ENCODE assay signal across 21 mouse cellular contexts in genomic region chrX:101698232-101698631, GRCm38 (mm10). TPM values are rescaled to one million over a fixed set of nuclear protein-coding genes. Genes with fewer than 3 reads are reported as not detected.
A peak's percentile ranks its signal among the peaks of the same experiment; 100 is the strongest.
DNase-seq lines count a peak whose midpoint lies in the region; ATAC-seq and TF ChIP-seq lines count a peak whose summit lies in the region.
"Had no signal": no experiment of that assay in that cellular context is flagged by ENCODE, and none has a peak within 500 bp of the region (broad histone marks: within the 10 kb centered on the region; RNA-seq: fewer than 3 reads in every experiment).

No protein-coding gene starts in this region.

- no peak overlapping the region for H3K4me3 ChIP-seq in hindbrain, embryonic 10.5 days
- H3K4me3 ChIP-seq in hindbrain, embryonic 16.5 days (ENCODE audit: low read length) = no peak overlapping the region
- H3K4me3 ChIP-seq in E14TG2a.4 (replicated peaks; ENCODE audit: low read length) = peak overlapping the region; percentile 52; the same call in 1 of the 2 replicates
- peak overlapping the region; percentile 58 for H3K4me3 ChIP-seq in ES-E14 (ENCODE audit: insufficient read depth in 1 of 2, low read depth in 1 of 2, low read length in 2 of 2, poor library complexity in 1 of 2, severe bottlenecking in 1 of 2)
- H3K4me3 ChIP-seq in testis, adult 2 months (ENCODE audit: control insufficient read depth, low read depth, low read length) = peak overlapping the region; percentile 90
- no peak overlapping the region for H3K4me3 ChIP-seq in hindbrain, embryonic 11.5 days (ENCODE audit: low read depth, low read length)
- H3K4me3 ChIP-seq: embryonic facial prominence, embryonic 13.5 days; forebrain, embryonic 15.5 days; hindbrain, embryonic 13.5 days; left cerebral cortex, adult 2 months had no signal

- no peak for ATAC-seq in hindbrain, embryonic 16.5 days
- no peak for ATAC-seq in hindbrain, embryonic 11.5 days (ENCODE audit: low FRiP score)
- ATAC-seq: forebrain, embryonic 15.5 days; Patski had no signal

- no peaks in the 10 kb centered on the region for H3K27me3 ChIP-seq in hindbrain, embryonic 10.5 days (ENCODE audit: insufficient read depth, poor library complexity, severe bottlenecking)
- no peaks in the 10 kb centered on the region for H3K27me3 ChIP-seq in hindbrain, embryonic 16.5 days (replicated peaks; ENCODE audit: control insufficient read depth, insufficient read depth, low read length)
- peaks cover 32% of the 10 kb centered on the region for H3K27me3 ChIP-seq in E14TG2a.4 (ENCODE audit: insufficient read depth, low read length)
- H3K27me3 ChIP-seq in testis, adult 2 months (ENCODE audit: control insufficient read depth, insufficient read depth, low read length) = no peaks in the 10 kb centered on the region
- no peaks in the 10 kb centered on the region for H3K27me3 ChIP-seq in hindbrain, embryonic 11.5 days (ENCODE audit: control insufficient read depth, insufficient read depth, low read length)
- H3K27me3 ChIP-seq: embryonic facial prominence, embryonic 13.5 days; forebrain, embryonic 15.5 days had no signal

- TF ChIP-seq CTCF in E14TG2a.4 (conservative IDR thresholded peaks at IDR 0.05; ENCODE audit: low read length) = peak; percentile 31; the same call in 1 of the 2 replicates
- peak; percentile 49; the same call in 1 of the 2 replicates for TF ChIP-seq CTCF in testis, adult 2 months (IDR thresholded peaks at IDR 0.05; ENCODE audit: control insufficient read depth, insufficient read depth, insufficient replicate concordance, low read depth, low read length)

- peak; percentile 4 for DNase-seq in hindbrain, embryonic 10.5 days (ENCODE audit: low spot score)
- DNase-seq in ES-E14 (ENCODE audit: low read depth, low spot score) = peak; percentile 75
- no peak for DNase-seq in natural killer cell, adult 2 months (ENCODE audit: low spot score in 2 of 2)
- no peak for DNase-seq in hindbrain, embryonic 11.5 days (ENCODE audit: low spot score)
- DNase-seq: B cell, adult 2 months; cerebellum, adult 9-10 months; gastrocnemius, postnatal 25 days; kidney, adult 9 months; kidney, postnatal 25 days; left cerebral cortex, postnatal 4 days; lung, postnatal 10 days; retina, postnatal 1 day; thymus, postnatal 36 days had no signal

- H3K27ac ChIP-seq in hindbrain, embryonic 10.5 days = no peak overlapping the region
- H3K27ac ChIP-seq in hindbrain, embryonic 16.5 days (ENCODE audit: low read depth, low read length) = no peak overlapping the region
- no peak overlapping the region for H3K27ac ChIP-seq in ES-E14 (ENCODE audit: insufficient read depth, low read depth, low read length, poor library complexity, severe bottlenecking)
- peak overlapping the region; percentile 91 for H3K27ac ChIP-seq in testis, adult 2 months (ENCODE audit: control insufficient read depth, insufficient read depth, low read depth, low read length)
- H3K27ac ChIP-seq in hindbrain, embryonic 11.5 days (ENCODE audit: low read depth, low read length) = no peak overlapping the region
- H3K27ac ChIP-seq: embryonic facial prominence, embryonic 13.5 days; forebrain, embryonic 15.5 days; hindbrain, embryonic 13.5 days; left cerebral cortex, adult 2 months had no signal

- H3K9ac ChIP-seq in hindbrain, embryonic 16.5 days (ENCODE audit: low read depth, low read length) = no peak overlapping the region
- H3K9ac ChIP-seq in ES-E14 (ENCODE audit: insufficient read depth, low read depth, low read length, poor library complexity, severe bottlenecking) = 0 out of 2 replicates have a peak overlapping the region, but pooled peaks have one; percentile 65
- no peak overlapping the region for H3K9ac ChIP-seq in hindbrain, embryonic 11.5 days (ENCODE audit: low read depth, low read length)
- H3K9ac ChIP-seq: embryonic facial prominence, embryonic 13.5 days; forebrain, embryonic 15.5 days; hindbrain, embryonic 13.5 days had no signal

- no peak overlapping the region for H3K4me2 ChIP-seq in hindbrain, embryonic 16.5 days (ENCODE audit: low read length)
- H3K4me2 ChIP-seq in hindbrain, embryonic 11.5 days (replicated peaks; ENCODE audit: low read depth, low read length) = no peak overlapping the region
- H3K4me2 ChIP-seq: embryonic facial prominence, embryonic 13.5 days; forebrain, embryonic 15.5 days; hindbrain, embryonic 13.5 days had no signal

- in situ Hi-C loops in ES-E14 (cut with MboI; ENCODE audit: low sequenced_read_pairs in 2 of 2, unreplicated experiment in 2 of 2) = no loop called here

- no peaks in the 10 kb centered on the region for H3K4me1 ChIP-seq in hindbrain, embryonic 10.5 days (replicated peaks)
- H3K4me1 ChIP-seq in hindbrain, embryonic 16.5 days (ENCODE audit: control insufficient read depth, insufficient read depth, low read depth, low read length) = no peaks in the 10 kb centered on the region
- H3K4me1 ChIP-seq in E14TG2a.4 (replicated peaks; ENCODE audit: low read depth, low read length) = no peaks in the 10 kb centered on the region
- H3K4me1 ChIP-seq in ES-E14 (ENCODE audit: control insufficient read depth in 2 of 2, insufficient read depth in 2 of 2, low read length in 2 of 2, poor library complexity in 1 of 2) = no peaks in the 10 kb centered on the region
- H3K4me1 ChIP-seq in testis, adult 2 months (ENCODE audit: control insufficient read depth, insufficient read depth, low read length) = no peaks in the 10 kb centered on the region
- H3K4me1 ChIP-seq in hindbrain, embryonic 11.5 days (replicated peaks; ENCODE audit: control insufficient read depth, insufficient read depth, low read length) = no peaks in the 10 kb centered on the region
- H3K4me1 ChIP-seq: embryonic facial prominence, embryonic 13.5 days; forebrain, embryonic 15.5 days; hindbrain, embryonic 13.5 days had no signal

- no peaks in the 10 kb centered on the region for H3K36me3 ChIP-seq in hindbrain, embryonic 10.5 days
- H3K36me3 ChIP-seq in hindbrain, embryonic 16.5 days (ENCODE audit: control insufficient read depth, insufficient read depth, low read length) = no peaks in the 10 kb centered on the region
- H3K36me3 ChIP-seq in E14TG2a.4 (ENCODE audit: insufficient read depth, low read length) = peaks cover 15% of the 10 kb centered on the region; the same call in 1 of the 2 replicates
- H3K36me3 ChIP-seq in ES-E14 (ENCODE audit: control insufficient read depth, insufficient read depth, low read length, poor library complexity, severe bottlenecking) = no peaks in the 10 kb centered on the region
- no peaks in the 10 kb centered on the region for H3K36me3 ChIP-seq in testis, adult 2 months (ENCODE audit: control insufficient read depth, insufficient read depth, low read length)
- H3K36me3 ChIP-seq in hindbrain, embryonic 11.5 days (ENCODE audit: control insufficient read depth, insufficient read depth, low read length) = no peaks in the 10 kb centered on the region
- H3K36me3 ChIP-seq: embryonic facial prominence, embryonic 13.5 days; forebrain, embryonic 15.5 days; hindbrain, embryonic 13.5 days had no signal

- peaks cover 27% of the 10 kb centered on the region for H3K9me3 ChIP-seq in hindbrain, embryonic 10.5 days
- H3K9me3 ChIP-seq in hindbrain, embryonic 16.5 days (ENCODE audit: control insufficient read depth, low read length) = peaks cover 19% of the 10 kb centered on the region
- H3K9me3 ChIP-seq in E14TG2a.4 (ENCODE audit: low read length) = no peaks in the 10 kb centered on the region
- no peaks in the 10 kb centered on the region for H3K9me3 ChIP-seq in ES-E14 (ENCODE audit: control insufficient read depth, insufficient read depth, low read depth, low read length)
- H3K9me3 ChIP-seq in hindbrain, embryonic 11.5 days (ENCODE audit: control insufficient read depth, low read length) = peaks cover 2% of the 10 kb centered on the region; the same call in 1 of the 2 replicates

- TF ChIP-seq POLR2A in testis, adult 2 months (IDR thresholded peaks at IDR 0.05; ENCODE audit: control insufficient read depth, low read depth, low read length) = no peak

- 54% methylated on average over 23 of the region's 23 CpGs for WGBS in hindbrain, embryonic 10.5 days
- 51% methylated on average over 17 of the region's 23 CpGs for WGBS in hindbrain, embryonic 16.5 days
- WGBS in hindbrain, embryonic 11.5 days = 56% methylated on average over 23 of the region's 23 CpGs

TF ChIP-seq in ES-E14, 5 proteins besides CTCF, POLR2A, EP300 and RAD21:
- peak; percentile 94 for TF ChIP-seq CHD2 (IDR thresholded peaks at IDR 0.05; ENCODE audit: low read depth, low read length)
- no peak for TF ChIP-seq MAFK (IDR thresholded peaks at IDR 0.05; ENCODE audit: insufficient read depth, low read depth, low read length)
- no peak for TF ChIP-seq ZC3H11A (IDR thresholded peaks at IDR 0.05; ENCODE audit: borderline replicate concordance, low read depth, low read length)
- no peak for TF ChIP-seq HCFC1 (IDR thresholded peaks at IDR 0.05; ENCODE audit: borderline replicate concordance, insufficient read depth, low read length)
- TF ChIP-seq ZNF384 (IDR thresholded peaks at IDR 0.05; ENCODE audit: low read depth, low read length) = no peak

RNA-seq across cellular contexts. Expression of gene Cxcr3, which starts 35.8 kb away (rescaled TPM):
- polyA plus RNA-seq in hindbrain, embryonic 10.5 days (2016; fragmentation: Nextera tagmentation; extraction: Ambion mirVana) = not detected in 2 replicates
- 0.09 and 0.37 TPM in 2 replicates for polyA plus RNA-seq in hindbrain, embryonic 16.5 days (2015; fragmentation: Nextera tagmentation; extraction: Ambion mirVana)
- total RNA-seq in ES-E14 (2012; rRNA removed) = not detected in 2 replicates
- 0.13 and 0.16 TPM in 2 replicates for polyA plus RNA-seq in testis, adult 2 months (2012; rRNA removed)
- polyA plus RNA-seq in hindbrain, embryonic 11.5 days (2014; fragmentation: Nextera tagmentation; extraction: Ambion mirVana) = 0.28 TPM in 1 of 2 replicates, not detected in the other
- total RNA-seq: left cerebral cortex, adult 2 months; left cerebral cortex, postnatal 4 days had no signal
- polyA plus RNA-seq: Patski had no signal

RNA-seq across cellular contexts. Expression of gene Ogt, which starts 58.4 kb away (rescaled TPM):
- 138 and 140 TPM in 2 replicates for polyA plus RNA-seq in hindbrain, embryonic 10.5 days (2016; fragmentation: Nextera tagmentation; extraction: Ambion mirVana)
- polyA plus RNA-seq in hindbrain, embryonic 16.5 days (2015; fragmentation: Nextera tagmentation; extraction: Ambion mirVana) = 157 and 186 TPM in 2 replicates
- total RNA-seq in ES-E14 (2012; rRNA removed) = 76.5 and 99.5 TPM in 2 replicates
- 21.0 and 24.0 TPM in 2 replicates for polyA plus RNA-seq in testis, adult 2 months (2012; rRNA removed)
- polyA plus RNA-seq in hindbrain, embryonic 11.5 days (2014; fragmentation: Nextera tagmentation; extraction: Ambion mirVana) = 244 and 256 TPM in 2 replicates

Comparison
In these comparisons a context has a peak if more than half of its experiments do, and no peak if none do; other contexts are left out.
1. DNase-seq: peak in hindbrain, embryonic 10.5 days (single experiment) and ES-E14 (single experiment); none in natural killer cell, adult 2 months (0 of 2) and hindbrain, embryonic 11.5 days (single experiment).
2. H3K4me3 ChIP-seq: peak in E14TG2a.4 (single experiment), ES-E14 (2 of 2) and testis, adult 2 months (single experiment); none in hindbrain, embryonic 10.5 days (single experiment), hindbrain, embryonic 16.5 days (single experiment) and hindbrain, embryonic 11.5 days (single experiment).